Mouse (Mus musculus): ENCODE data around the gene Prickle2. TPM values are rescaled to one million over a fixed set of nuclear protein-coding genes. Genes with fewer than 3 reads are reported as not detected.

The Prickle2 gene
- total RNA-seq (2014; rRNA removed) (27.4 and 29.1 TPM in 2 replicates), polyA plus RNA-seq (2015; fragmentation: Nextera tagmentation; extraction: Ambion mirVana) (9.7 and 10.9 TPM in 2 replicates)

DNA sequence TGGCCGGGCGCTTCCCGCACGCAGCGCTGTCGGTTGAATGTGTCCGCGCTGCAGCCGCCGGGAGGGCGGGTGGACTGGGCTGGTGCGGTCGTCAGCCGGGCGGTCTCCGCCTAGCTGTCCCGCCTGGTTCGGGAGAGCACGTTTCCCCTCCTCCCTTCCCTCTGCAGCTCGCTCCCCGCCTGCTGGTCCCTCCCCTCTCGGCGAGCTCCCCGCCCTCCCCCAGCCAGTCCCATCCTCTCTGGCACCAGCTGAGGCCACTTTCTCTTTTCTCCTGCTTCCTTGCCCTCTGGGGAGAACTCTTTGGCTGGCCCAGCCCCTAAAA is at the start of gene Prickle2:
Gene Prickle2 (minus strand): TSS at position 11 of the 322 bp plus-strand sequence.
- Histone ChIP-seq H3K36me3 (ENCODE audit: insufficient read depth, low read length) (no peaks in the 10 kb centered on the region), H3K27me3 (ENCODE audit: insufficient read depth, low read length) (no peaks in the 10 kb centered on the region; the same call in 1 of the 2 replicates), H3K4me1 (ENCODE audit: insufficient read depth, low read length) (peaks cover 11% of the 10 kb centered on the region; the same call in 1 of the 2 replicates), H3K9me3 (ENCODE audit: low read length) (no peaks in the 10 kb centered on the region), H3K4me2 (ENCODE audit: low read depth, low read length, poor library complexity, severe bottlenecking) (peak within 1 kb of the TSS; percentile 96), H3K27ac (ENCODE audit: low read depth, low read length) (peak within 1 kb of the TSS; percentile 62), H3K4me3 (ENCODE audit: low read depth, low read length) (peak within 1 kb of the TSS; percentile 91), H3K9ac (replicated peaks; ENCODE audit: low read length, poor library complexity, severe bottlenecking) (peak within 1 kb of the TSS; percentile 85)
- ATAC-seq (ENCODE audit: low FRiP score) (peak; percentile 83), DNase-seq (ENCODE audit: low spot score) (peak; percentile 80)
- no peak for TF ChIP-seq CTCF (IDR thresholded peaks at IDR 0.05)
- 0% methylated on average over 10 of the region's 24 CpGs for WGBS

DNA sequence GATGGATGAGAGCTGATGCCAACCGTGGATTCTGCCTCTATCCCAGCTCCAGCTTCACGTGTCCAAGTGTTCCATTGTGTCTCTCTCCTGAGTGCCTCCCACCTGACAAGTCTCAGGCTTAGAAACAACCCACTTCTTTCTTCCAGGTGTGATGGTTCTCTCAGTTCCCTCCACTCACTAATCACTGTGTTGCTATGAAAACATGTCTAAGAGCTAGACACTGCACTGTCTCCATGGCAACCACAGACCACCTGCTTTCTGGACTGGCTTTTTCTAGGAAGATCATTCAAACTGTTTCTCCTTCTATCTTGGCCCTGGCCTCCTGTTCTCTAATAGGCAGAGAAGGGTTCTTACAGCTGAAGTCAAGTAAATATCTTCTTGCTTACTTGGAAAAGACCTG is 46.8 kb upstream of the Prickle2 start:
- Histone ChIP-seq H3K4me2 (ENCODE audit: low read depth, low read length, poor library complexity, severe bottlenecking) (no peak overlapping the region), H3K4me1 (ENCODE audit: insufficient read depth, low read length) (no peaks in the 10 kb centered on the region), H3K27ac (ENCODE audit: low read depth, low read length) (peak overlapping the region; percentile 51; the same call in 1 of the 2 replicates), H3K27me3 (ENCODE audit: insufficient read depth, low read length) (no peaks in the 10 kb centered on the region), H3K4me3 (ENCODE audit: low read depth, low read length) (no peak overlapping the region), H3K9me3 (ENCODE audit: low read length) (no peaks in the 10 kb centered on the region), H3K36me3 (ENCODE audit: insufficient read depth, low read length) (no peaks in the 10 kb centered on the region), H3K9ac (replicated peaks; ENCODE audit: low read length, poor library complexity, severe bottlenecking) (no peak overlapping the region)
- no peak for TF ChIP-seq CTCF (IDR thresholded peaks at IDR 0.05)
- peak; percentile 69 for ATAC-seq (ENCODE audit: low FRiP score)
- WGBS: 58% methylated on average over 2 of the region's 2 CpGs
- peak; percentile 81 for DNase-seq (ENCODE audit: low spot score)

DNA sequence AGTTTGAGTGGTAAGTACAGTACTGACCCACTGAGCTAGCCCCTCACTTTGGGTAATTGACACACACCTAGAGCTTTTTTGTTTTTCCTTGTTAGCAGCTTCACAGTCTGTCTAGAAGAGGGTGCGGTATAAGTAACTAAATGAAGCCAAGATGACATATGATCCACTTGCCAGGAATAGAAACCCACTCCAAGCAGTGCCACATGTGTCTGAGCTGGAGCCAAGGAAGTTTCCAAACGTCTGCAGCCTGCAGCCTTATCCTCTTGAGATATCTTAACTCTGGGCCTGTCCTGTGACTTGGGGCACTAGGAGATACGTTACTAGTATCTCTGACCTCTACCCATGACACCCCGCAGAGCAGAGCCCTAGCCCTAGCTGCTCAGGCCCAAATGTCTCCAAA is 43.5 kb upstream of the Prickle2 start:
- no peaks in the 10 kb centered on the region for H3K9me3 ChIP-seq (ENCODE audit: low read length)
- H3K4me1 ChIP-seq (ENCODE audit: insufficient read depth, low read length): no peaks in the 10 kb centered on the region
- WGBS: 76% methylated on average over 4 of the region's 4 CpGs
- no peak for TF ChIP-seq CTCF (IDR thresholded peaks at IDR 0.05)
- H3K36me3 ChIP-seq (ENCODE audit: insufficient read depth, low read length): no peaks in the 10 kb centered on the region
- no peak for DNase-seq (ENCODE audit: low spot score)
- no peak overlapping the region for H3K9ac ChIP-seq (replicated peaks; ENCODE audit: low read length, poor library complexity, severe bottlenecking)
- H3K27ac ChIP-seq (ENCODE audit: low read depth, low read length): no peak overlapping the region
- no peaks in the 10 kb centered on the region for H3K27me3 ChIP-seq (ENCODE audit: insufficient read depth, low read length)
- H3K4me3 ChIP-seq (ENCODE audit: low read depth, low read length): no peak overlapping the region
- ATAC-seq (ENCODE audit: low FRiP score): no peak
- H3K4me2 ChIP-seq (ENCODE audit: low read depth, low read length, poor library complexity, severe bottlenecking): no peak overlapping the region

DNA sequence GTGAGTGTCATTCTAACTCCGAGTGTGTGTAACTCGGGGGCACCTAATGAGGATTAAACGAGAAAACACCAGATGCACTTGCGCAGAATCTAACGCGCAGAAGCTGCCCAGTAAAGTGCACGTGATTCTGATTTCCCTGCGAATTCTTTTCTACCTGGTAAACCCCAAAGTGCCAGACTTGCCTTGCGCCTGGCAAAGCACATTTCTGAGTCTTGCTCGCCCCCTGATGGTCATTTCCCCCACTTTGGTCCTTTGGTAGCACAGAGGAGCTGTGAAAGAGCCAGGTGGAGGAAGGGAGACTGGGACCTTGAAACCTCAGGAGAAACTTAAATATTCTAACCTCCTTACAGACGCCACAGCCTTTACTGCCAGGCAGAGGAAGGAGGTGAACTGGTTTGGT is 37.6 kb upstream of the Prickle2 start:
- DNase-seq (ENCODE audit: low spot score) (peak; percentile 89), ATAC-seq (ENCODE audit: low FRiP score) (peak; percentile 58; the same call in 1 of the 2 replicates)
- WGBS: 9% methylated on average over 11 of the region's 11 CpGs
- H3K4me1 ChIP-seq (ENCODE audit: insufficient read depth, low read length): no peaks in the 10 kb centered on the region
- no peaks in the 10 kb centered on the region for H3K27me3 ChIP-seq (ENCODE audit: insufficient read depth, low read length)
- TF ChIP-seq CTCF (IDR thresholded peaks at IDR 0.05): peak; percentile 92
- H3K9ac ChIP-seq (replicated peaks; ENCODE audit: low read length, poor library complexity, severe bottlenecking): no peak overlapping the region
- H3K36me3 ChIP-seq (ENCODE audit: insufficient read depth, low read length): no peaks in the 10 kb centered on the region
- no peaks in the 10 kb centered on the region for H3K9me3 ChIP-seq (ENCODE audit: low read length)
- H3K27ac ChIP-seq (ENCODE audit: low read depth, low read length): no peak overlapping the region
- peak overlapping the region; percentile 39 for H3K4me2 ChIP-seq (ENCODE audit: low read depth, low read length, poor library complexity, severe bottlenecking)
- no peak overlapping the region for H3K4me3 ChIP-seq (ENCODE audit: low read depth, low read length)

DNA sequence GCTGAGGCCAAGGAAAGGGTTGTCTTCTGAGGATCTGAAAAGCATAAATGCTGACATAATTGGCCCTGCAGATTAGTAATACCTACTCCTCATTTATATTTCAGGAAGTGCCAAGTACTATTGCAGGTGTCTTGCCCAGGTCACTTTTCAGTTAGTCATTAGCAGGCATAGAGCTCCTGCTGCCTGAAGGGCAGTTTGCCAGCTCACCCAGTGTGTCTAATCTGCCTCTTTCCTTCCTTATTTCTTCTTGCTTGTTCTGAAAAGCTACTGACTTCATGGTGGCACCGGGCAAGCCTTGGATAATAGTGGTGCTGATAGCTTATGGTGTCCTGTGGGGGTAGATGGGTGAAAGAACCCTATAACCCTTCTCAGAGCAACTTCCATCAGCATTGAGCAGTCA is 31.2 kb upstream of the Prickle2 start:
- Histone ChIP-seq H3K4me3 (ENCODE audit: low read depth, low read length) (no peak overlapping the region), H3K4me2 (ENCODE audit: low read depth, low read length, poor library complexity, severe bottlenecking) (no peak overlapping the region), H3K36me3 (ENCODE audit: insufficient read depth, low read length) (no peaks in the 10 kb centered on the region), H3K27me3 (ENCODE audit: insufficient read depth, low read length) (no peaks in the 10 kb centered on the region), H3K4me1 (ENCODE audit: insufficient read depth, low read length) (no peaks in the 10 kb centered on the region), H3K9ac (replicated peaks; ENCODE audit: low read length, poor library complexity, severe bottlenecking) (no peak overlapping the region), H3K27ac (ENCODE audit: low read depth, low read length) (no peak overlapping the region), H3K9me3 (ENCODE audit: low read length) (no peaks in the 10 kb centered on the region)
- WGBS: 74% methylated on average over 1 of the region's 1 CpGs
- DNase-seq (ENCODE audit: low spot score): no peak
- no peak for TF ChIP-seq CTCF (IDR thresholded peaks at IDR 0.05)
- ATAC-seq (ENCODE audit: low FRiP score): no peak

DNA sequence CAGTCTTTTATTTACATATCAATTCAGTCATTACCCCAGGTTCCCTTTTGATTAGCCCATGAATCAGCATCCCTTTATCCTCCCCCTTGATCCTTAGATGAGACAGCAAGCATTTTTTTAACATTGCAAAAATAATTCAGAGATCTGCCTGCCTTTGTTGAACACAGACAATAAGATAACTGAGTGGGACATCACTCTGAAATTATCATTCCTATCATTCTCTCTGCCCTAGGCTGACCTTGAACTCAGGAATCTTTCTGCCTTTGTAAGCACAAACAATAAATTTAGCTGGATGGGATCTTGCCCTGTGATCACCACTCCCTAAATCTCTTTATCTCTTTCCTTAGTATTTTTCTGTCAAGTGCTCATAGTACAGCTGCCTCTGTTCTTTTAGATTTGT is 27.7 kb upstream of the Prickle2 start:
- H3K9ac ChIP-seq (replicated peaks; ENCODE audit: low read length, poor library complexity, severe bottlenecking): no peak overlapping the region
- TF ChIP-seq CTCF (IDR thresholded peaks at IDR 0.05): no peak
- DNase-seq (ENCODE audit: low spot score) (no peak), ATAC-seq (ENCODE audit: low FRiP score) (no peak)
- H3K27me3 ChIP-seq (ENCODE audit: insufficient read depth, low read length): no peaks in the 10 kb centered on the region
- H3K4me3 ChIP-seq (ENCODE audit: low read depth, low read length): no peak overlapping the region
- no peak overlapping the region for H3K4me2 ChIP-seq (ENCODE audit: low read depth, low read length, poor library complexity, severe bottlenecking)
- no peaks in the 10 kb centered on the region for H3K9me3 ChIP-seq (ENCODE audit: low read length)
- no peak overlapping the region for H3K27ac ChIP-seq (ENCODE audit: low read depth, low read length)
- H3K4me1 ChIP-seq (ENCODE audit: insufficient read depth, low read length): peaks cover 3% of the 10 kb centered on the region; the same call in 1 of the 2 replicates
- no peaks in the 10 kb centered on the region for H3K36me3 ChIP-seq (ENCODE audit: insufficient read depth, low read length)
